Mouse (Mus musculus) neural tube, embryonic 14.5 days (tissue): Measurements from ENCODE around the gene Galnt10. TPM values are rescaled to one million over a fixed set of nuclear protein-coding genes. Genes with fewer than 3 reads are reported as not detected.

ENCODE experiments used
- ATAC-seq: fragments of 200-750 bp; cut with Nextera tagmentation; 2 replicates; pipeline ENCODE4 v1.8.0; 2017; ENCODE audit warnings: low read depth, mild to moderate bottlenecking, moderate TSS enrichment, moderate library complexity
- H3K27ac ChIP-seq: fragments of 300-500 bp; sonication (generic); 2 replicates; pipeline ENCODE4 v1.5.1; 2014; ENCODE audit warnings: low read depth, mild to moderate bottlenecking, control low read depth, low read length, moderate library complexity, mixed read lengths
- H3K27me3 ChIP-seq: fragments of 300-500 bp; sonication (generic); 2 replicates; pipeline ENCODE4 v1.6.1; 2014; ENCODE audit warnings: low read length; ENCODE audit not compliant: control insufficient read depth, insufficient read depth
- H3K36me3 ChIP-seq: fragments of 300-500 bp; sonication (generic); 2 replicates; pipeline ENCODE4 v1.6.1; 2014; ENCODE audit warnings: low read length, mixed read lengths; ENCODE audit not compliant: control insufficient read depth, insufficient read depth
- H3K4me1 ChIP-seq: fragments of 300-500 bp; sonication (generic); 2 replicates; pipeline ENCODE4 v1.6.1; 2014; ENCODE audit warnings: low read length; ENCODE audit not compliant: control insufficient read depth, insufficient read depth
- H3K4me2 ChIP-seq: fragments of 300-500 bp; sonication (generic); 2 replicates; pipeline ENCODE4 v1.6.1; 2014; ENCODE audit warnings: mild to moderate bottlenecking, low read depth, low read length, control low read depth
- H3K4me3 ChIP-seq: fragments of 300-500 bp; sonication (generic); 2 replicates; pipeline ENCODE4 v1.5.1; 2014; ENCODE audit warnings: low read depth, low read length, control low read depth, mixed read lengths
- H3K9ac ChIP-seq: fragments of 300-500 bp; sonication (generic); replicated peaks from 2 replicates; pipeline ENCODE4 v1.6.1; 2014; ENCODE audit warnings: low read depth, mild to moderate bottlenecking, control low read depth, low read length, mixed read lengths
- H3K9me3 ChIP-seq: fragments of 300-500 bp; sonication (generic); 2 replicates; pipeline ENCODE4 v1.6.1; 2016; ENCODE audit warnings: low read length; ENCODE audit not compliant: control insufficient read depth
- WGBS: fragments of 180-500 bp; shearing (Covaris S2); extraction: QIAGEN DNeasy Blood & Tissue Kit; methylation state at CpG from one replicate; pipeline ENCODE4 v1.1.7; 2014; 5-methylcytosine and 5-hydroxymethylcytosine counted together
- polyA plus RNA-seq: library from polyadenylated mRNA; unstranded; fragments of >200 nt; fragmentation: Nextera tagmentation; extraction: Ambion mirVana; gene quantifications from 2 replicates; pipeline ENCODE4 v1.2.1, GENCODE M21; 2014

The Galnt10 gene
- polyA plus RNA-seq, 1 experiment from 2014 or later = 4.5 TPM

DNA sequence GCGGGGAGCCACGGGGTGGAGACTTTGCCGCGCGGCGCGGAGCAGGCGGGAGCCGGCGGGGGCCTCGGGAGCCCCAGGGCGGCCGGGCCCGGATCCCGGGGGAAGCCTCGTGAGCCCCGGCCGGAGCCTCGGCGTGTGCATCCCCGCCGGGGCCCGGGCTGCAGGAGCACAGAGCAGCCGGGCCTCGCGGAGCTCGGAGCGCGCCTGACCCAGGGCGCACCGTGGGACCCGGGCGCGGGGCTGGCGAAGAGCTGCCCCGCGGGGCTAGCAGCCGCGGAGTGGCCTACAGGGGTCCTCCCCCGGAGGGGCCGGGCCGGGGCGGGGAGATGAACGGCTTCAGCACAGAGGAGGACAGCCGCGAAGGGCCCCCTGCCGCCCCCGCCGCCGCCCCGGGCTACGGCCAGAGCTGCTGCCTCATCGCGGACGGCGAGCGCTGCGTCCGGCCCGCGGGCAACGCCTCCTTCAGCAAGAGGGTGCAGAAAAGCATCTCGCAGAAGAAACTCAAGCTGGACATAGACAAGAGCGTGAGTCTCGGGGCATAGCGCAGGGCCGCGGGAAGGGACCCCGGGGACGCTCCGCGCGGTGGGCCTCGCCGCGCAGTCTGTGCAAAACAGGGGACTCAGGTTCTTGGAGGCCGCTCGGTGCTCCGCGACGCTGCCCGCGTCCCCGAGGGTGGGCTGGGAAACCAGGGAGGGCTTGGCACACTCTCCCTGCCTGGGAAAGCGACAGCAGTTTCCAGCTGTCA, 156.7 kb downstream of the Galnt10 start:
- Histone ChIP-seq H3K4me1 (peaks cover 27% of the 10 kb centered on the region), H3K4me3 (peak overlapping the region; percentile 98), H3K36me3 (no peaks in the 10 kb centered on the region), H3K4me2 (peak overlapping the region; percentile 93), H3K9ac (peak overlapping the region; percentile 90), H3K9me3 (no peaks in the 10 kb centered on the region), H3K27me3 (no peaks in the 10 kb centered on the region), H3K27ac (peak overlapping the region; percentile 55)
- peak; percentile 66 for ATAC-seq
- 0% methylated on average over 65 of the region's 85 CpGs for WGBS

DNA sequence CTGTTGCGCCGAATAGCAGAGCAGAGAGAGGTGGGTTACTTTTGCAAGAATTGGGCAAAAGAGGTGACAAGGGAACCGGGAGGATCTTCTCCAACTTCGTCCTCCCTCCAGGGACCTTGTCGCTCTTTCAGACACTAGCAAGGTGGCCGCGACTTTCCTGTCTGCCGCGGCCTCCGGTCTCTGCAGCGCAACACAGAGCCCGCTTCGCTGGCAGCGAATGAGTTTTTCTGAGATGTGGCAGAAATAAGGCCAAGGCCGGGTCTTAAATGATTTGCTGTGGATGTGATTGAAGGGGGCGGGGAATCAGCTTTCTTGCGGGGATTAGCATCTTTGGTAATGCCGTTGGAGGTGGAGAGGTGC, 157.2 kb downstream of the Galnt10 start:
- WGBS = under 1% methylated on average over 18 of the region's 18 CpGs

GRCm38 (mm10) chr11:57805047-57805446, 159.8 kb downstream of the Galnt10 start:
- Histone ChIP-seq H3K4me2 (no peak overlapping the region), H3K36me3 (peaks cover 6% of the 10 kb centered on the region; the same call in 1 of the 2 replicates), H3K4me1 (peaks cover 27% of the 10 kb centered on the region), H3K4me3 (no peak overlapping the region), H3K9me3 (no peaks in the 10 kb centered on the region), H3K27me3 (no peaks in the 10 kb centered on the region), H3K9ac (no peak overlapping the region), H3K27ac (no peak overlapping the region)
- WGBS = 78% methylated on average over 3 of the region's 3 CpGs
- ATAC-seq = no peak

More for the DNA sequence above, 157.2 kb downstream of the Galnt10 start:
- H3K9me3 ChIP-seq = no peaks in the 10 kb centered on the region
- H3K27me3 ChIP-seq = no peaks in the 10 kb centered on the region
- no peaks in the 10 kb centered on the region for H3K36me3 ChIP-seq
- peak overlapping the region; percentile 90 for H3K9ac ChIP-seq
- H3K4me1 ChIP-seq = peaks cover 27% of the 10 kb centered on the region
- no peak overlapping the region for H3K27ac ChIP-seq
- ATAC-seq = no peak
- H3K4me2 ChIP-seq = peak overlapping the region; percentile 93
- peak overlapping the region; percentile 98 for H3K4me3 ChIP-seq

DNA sequence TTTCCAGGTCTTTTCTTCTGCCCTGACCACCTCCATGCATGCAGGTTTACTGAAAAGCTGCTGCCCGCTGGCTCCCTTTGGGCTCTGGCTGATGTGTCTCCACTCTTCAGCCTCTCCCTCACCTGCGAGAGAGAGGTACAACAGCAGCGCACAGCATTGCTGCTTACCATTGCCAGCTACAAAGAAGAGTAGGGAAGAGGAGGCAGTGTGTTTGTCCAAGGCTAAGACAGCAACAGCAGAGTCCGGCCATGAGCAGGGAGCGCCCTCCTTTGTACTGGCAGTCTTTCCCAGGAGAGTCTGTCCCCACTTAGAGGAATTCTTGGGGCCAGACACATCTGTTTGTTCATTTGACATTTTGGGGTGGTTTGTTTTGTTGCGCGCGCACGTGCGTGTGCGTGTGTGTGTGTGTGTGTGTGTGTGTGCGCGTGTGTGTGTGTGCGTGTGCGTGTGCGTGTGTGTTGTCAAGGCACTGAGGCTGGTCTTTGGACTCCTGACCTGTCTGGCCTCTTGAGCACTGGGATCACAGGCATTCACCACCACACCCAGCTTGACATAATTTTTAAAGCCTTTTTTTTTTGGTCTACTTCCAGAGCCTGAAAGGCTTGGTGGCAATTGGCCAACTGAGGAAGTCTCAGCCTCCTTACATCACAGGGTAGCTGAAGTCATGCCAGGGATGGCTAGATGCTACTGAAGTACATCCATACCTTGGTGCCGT, 163.9 kb downstream of the Galnt10 start:
- Histone ChIP-seq H3K9me3 (no peaks in the 10 kb centered on the region), H3K4me1 (0 out of 2 replicates have a peak, but pooled peaks cover 3% of the 10 kb centered on the region), H3K4me2 (no peak overlapping the region), H3K27me3 (no peaks in the 10 kb centered on the region), H3K36me3 (peaks cover 21% of the 10 kb centered on the region), H3K9ac (no peak overlapping the region), H3K4me3 (no peak overlapping the region), H3K27ac (no peak overlapping the region)
- ATAC-seq = no peak
- 95% methylated on average over 17 of the region's 17 CpGs for WGBS

DNA sequence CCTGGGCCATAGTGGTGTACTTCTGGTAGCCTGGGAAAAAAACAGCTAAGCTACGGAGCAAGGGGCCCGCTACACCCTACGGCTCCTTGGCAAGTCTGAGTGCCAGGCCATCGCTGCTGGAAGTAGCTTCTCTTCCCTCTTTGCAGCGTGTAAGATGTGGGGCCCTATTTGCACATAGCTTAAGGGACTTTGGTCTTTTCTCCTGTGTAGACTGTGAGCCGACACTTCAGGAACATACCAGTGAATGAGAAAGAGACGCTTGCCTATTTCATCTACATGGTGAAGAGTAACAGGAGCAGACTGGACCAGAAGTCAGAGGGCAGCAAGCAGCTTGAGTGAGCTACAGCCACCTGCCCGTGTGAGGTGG, 164.5 kb downstream of the Galnt10 start:
- H3K9ac ChIP-seq = no peak overlapping the region
- H3K36me3 ChIP-seq = peaks cover 21% of the 10 kb centered on the region
- no peak overlapping the region for H3K27ac ChIP-seq
- no peaks in the 10 kb centered on the region for H3K9me3 ChIP-seq
- no peak overlapping the region for H3K4me2 ChIP-seq
- no peak for ATAC-seq
- H3K27me3 ChIP-seq = no peaks in the 10 kb centered on the region
- 99% methylated on average over 8 of the region's 8 CpGs for WGBS
- H3K4me1 ChIP-seq = 0 out of 2 replicates have a peak, but pooled peaks cover 3% of the 10 kb centered on the region
- H3K4me3 ChIP-seq = no peak overlapping the region

DNA sequence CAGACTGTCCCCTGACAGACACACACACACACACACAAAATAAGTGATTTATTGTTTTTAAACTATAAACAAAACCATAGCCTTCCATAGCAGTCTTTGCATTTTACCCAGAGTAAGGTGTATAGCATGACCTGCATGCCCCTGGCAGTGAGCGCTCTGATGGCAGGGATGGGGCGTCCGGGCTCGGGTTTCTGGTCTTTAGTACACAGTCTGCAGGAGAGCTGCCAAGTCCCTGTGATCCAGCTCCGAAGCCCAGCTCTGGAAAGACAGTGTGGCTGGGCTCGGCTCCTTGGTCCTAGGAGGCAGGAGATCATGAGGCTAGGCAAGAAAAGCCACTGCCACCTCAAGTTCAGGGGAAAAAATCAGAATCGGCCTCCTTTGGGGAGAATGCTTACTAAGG, 165.8 kb downstream of the Galnt10 start:
- Histone ChIP-seq H3K9ac (no peak overlapping the region), H3K4me3 (no peak overlapping the region), H3K36me3 (peaks cover 21% of the 10 kb centered on the region), H3K4me1 (no peaks in the 10 kb centered on the region), H3K27me3 (no peaks in the 10 kb centered on the region), H3K9me3 (no peaks in the 10 kb centered on the region), H3K27ac (no peak overlapping the region), H3K4me2 (no peak overlapping the region)
- 92% methylated on average over 7 of the region's 7 CpGs for WGBS
- no peak for ATAC-seq

GRCm38 (mm10) chr11:57812212-57812611, 167.0 kb downstream of the Galnt10 start:
- no peak for ATAC-seq
- no peaks in the 10 kb centered on the region for H3K9me3 ChIP-seq
- H3K4me2 ChIP-seq = no peak overlapping the region
- no peak overlapping the region for H3K27ac ChIP-seq
- no peaks in the 10 kb centered on the region for H3K4me1 ChIP-seq
- no peaks in the 10 kb centered on the region for H3K27me3 ChIP-seq
- H3K4me3 ChIP-seq = no peak overlapping the region
- no peak overlapping the region for H3K9ac ChIP-seq
- H3K36me3 ChIP-seq = peaks cover 21% of the 10 kb centered on the region
- WGBS = 95% methylated on average over 8 of the region's 8 CpGs

DNA sequence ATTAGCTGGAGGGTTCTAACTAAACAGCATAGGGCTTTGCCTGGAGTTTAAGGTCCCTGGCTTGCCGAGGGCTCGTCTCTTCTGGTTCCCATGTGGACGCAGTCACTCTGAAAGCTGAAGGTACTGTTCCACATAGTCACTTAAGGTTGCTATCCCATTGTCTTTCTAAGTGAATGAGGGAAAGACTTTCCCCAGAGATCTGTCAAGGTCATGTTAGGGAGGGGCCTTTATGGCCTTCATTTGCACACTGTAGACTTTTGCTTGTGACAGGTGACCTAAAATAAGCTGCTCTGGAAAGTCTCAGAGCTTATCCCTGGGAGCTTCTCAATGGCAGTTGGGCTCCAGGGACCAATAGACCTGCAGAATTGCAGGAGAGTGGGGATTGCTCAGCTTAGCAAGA, 168.4 kb downstream of the Galnt10 start:
- H3K27ac ChIP-seq = no peak overlapping the region
- no peak for ATAC-seq
- H3K4me2 ChIP-seq = no peak overlapping the region
- H3K9ac ChIP-seq = no peak overlapping the region
- no peak overlapping the region for H3K4me3 ChIP-seq
- peaks cover 21% of the 10 kb centered on the region for H3K36me3 ChIP-seq
- 88% methylated on average over 3 of the region's 3 CpGs for WGBS
- H3K27me3 ChIP-seq = no peaks in the 10 kb centered on the region
- no peaks in the 10 kb centered on the region for H3K4me1 ChIP-seq
- no peaks in the 10 kb centered on the region for H3K9me3 ChIP-seq

- H3K9ac ChIP-seq = no peak overlapping the region
- H3K4me2 ChIP-seq = no peak overlapping the region
- WGBS = 89% methylated on average over 4 of the region's 4 CpGs
- H3K27me3 ChIP-seq = no peaks in the 10 kb centered on the region
- no peak overlapping the region for H3K4me3 ChIP-seq
- no peak overlapping the region for H3K27ac ChIP-seq
- no peaks in the 10 kb centered on the region for H3K9me3 ChIP-seq
- no peaks in the 10 kb centered on the region for H3K36me3 ChIP-seq
- no peak for ATAC-seq
- H3K4me1 ChIP-seq = no peaks in the 10 kb centered on the region
Measured at GRCm38 (mm10) chr11:57818189-57818588, 172.9 kb downstream of the Galnt10 start.
